Mouse (Mus musculus) retina, postnatal 1 day (tissue): ENCODE results near the gene Tmprss3.

Source experiments
- DNase-seq: peaks from one replicate; pipeline ENCODE4 v3.0.0-alpha.2; 2012

Gene Tmprss3

DNA sequence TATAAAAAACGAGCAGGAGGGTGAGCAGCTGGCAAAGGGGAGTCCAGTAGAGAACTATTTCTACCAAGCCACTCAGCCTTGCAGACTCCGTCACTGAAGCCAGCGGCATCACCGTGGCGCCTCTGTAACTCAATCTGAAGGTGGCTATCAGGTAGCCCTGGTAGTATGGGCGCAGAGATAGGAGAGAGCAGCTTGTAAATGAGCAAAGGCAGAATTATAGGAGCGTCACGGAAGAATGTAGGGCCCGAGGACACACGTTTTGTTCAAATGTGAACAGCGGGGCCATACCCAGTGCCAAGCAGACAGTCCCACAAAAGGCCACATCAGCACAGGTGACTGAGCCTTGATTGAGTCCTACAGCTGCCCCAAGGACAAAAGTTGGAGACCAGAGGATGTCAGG is at the start of gene Tmprss3:
Gene Tmprss3 (minus strand): TSS at position 101 of the 400 bp plus-strand sequence.
- no peak for DNase-seq

DNA sequence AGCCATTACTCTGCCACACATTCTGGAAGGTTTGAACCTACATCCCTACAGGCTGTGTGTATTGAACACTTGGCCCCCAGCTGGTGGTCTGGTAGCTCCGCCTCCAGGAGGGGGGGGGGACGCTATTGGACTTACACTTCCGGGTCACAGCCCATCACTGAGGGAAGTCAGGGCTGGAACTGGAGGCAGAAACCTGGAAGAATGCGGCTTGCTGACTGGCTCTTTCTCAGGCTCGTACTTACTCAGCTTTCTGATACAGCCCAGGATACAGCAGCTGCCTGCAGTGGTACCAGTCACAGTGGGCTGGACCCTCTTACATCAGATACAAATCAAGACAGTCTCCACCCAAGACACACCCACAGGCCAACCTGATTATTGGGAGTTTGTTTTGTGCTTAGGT is 48.4 kb upstream of the Tmprss3 start:
- peak; percentile 15 for DNase-seq

DNA sequence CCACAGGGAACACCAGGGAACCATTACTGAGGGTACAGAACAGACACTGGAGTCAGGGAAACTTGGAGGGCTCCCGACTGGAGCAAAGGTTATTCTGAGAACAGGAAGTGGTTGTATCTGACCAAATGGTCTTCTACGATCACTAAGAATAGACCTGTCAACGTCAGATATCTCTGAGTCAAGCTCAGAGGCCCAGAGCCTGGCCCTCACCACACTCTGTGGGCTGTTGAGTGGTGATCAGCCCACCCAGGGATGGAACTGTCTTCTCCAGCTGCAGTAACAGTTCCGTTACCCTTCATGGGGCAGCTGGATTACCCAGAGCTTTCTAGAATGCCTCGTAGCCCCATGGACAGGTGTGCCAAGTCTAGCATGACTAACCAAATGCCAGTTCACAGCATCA is 46.5 kb upstream of the Tmprss3 start:
- no peak for DNase-seq

DNA sequence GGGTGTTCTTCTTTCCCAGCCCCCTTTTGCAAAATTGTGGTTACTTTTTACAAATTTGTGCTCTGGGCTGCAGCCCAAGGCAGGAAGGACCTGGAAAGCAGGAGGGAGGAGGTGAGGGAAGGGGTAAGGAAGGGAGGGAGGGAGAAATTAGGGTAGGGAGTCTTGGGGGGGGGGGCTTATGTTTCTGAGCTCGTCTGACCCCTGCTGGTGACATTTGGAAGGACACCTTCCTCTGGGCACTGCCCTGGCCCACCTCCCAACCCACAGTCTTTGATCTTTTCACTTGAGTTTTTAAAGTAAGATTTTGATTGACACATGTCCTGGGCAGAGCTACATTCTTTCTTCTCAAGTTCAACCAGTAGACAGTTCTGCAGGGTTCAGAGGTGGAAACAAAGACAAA is 44.0 kb upstream of the Tmprss3 start:
- peak; percentile 22 for DNase-seq

DNA sequence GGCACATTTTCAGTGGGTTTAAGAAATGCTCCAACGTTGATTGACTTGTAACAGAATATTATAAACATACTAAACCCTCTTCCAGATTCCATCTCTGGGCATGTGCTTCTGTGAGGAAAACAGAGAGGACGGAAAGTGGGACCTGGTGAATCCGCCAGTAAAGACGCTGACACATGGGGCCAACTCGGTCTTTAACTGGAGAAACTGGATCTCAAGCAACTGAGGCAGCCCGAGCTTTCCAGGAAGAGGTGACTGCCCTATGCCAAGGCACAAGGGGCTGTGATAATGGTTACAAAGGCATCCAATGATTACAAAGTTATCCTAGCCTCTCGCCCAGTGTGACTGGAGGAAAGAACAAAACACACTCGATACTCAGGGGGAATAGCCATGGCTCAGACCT is 42.4 kb upstream of the Tmprss3 start:
- DNase-seq = no peak

DNA sequence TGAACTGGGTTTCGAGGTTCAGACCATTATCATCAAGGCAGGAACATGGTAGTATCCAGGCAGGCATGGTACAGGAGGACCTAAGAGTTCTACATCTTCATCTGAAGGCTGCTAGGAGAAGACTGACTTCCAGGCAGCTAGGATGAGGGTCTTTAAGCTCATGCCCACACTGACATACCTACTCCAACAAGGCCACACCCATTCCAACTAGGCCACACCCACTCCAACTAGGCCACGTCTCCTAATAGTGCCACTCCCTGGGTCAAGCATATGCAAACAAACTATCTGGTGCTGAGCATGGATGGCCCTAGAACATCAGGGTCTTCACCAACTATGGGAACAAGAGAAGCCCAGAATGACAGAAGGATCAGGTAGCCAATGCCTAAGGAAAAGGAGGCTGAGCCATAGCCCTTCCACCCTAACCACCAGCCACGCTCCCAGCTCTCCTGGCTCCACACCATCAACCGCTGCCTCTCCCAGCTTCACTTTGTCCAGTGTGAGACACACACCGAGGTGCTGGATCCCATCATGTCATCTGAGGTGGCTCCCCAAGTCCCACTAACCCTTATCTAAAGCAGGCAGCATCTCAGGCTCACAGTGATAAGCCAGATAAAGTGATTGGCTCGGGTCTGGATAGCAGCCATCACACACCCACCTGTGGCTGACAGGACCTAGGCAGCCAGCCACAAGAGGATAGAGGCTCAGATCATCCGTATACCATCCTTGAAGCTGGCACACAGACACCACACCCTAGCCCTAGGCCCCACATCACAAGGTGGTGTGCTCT is 39.6 kb upstream of the Tmprss3 start:
- no peak for DNase-seq

DNA sequence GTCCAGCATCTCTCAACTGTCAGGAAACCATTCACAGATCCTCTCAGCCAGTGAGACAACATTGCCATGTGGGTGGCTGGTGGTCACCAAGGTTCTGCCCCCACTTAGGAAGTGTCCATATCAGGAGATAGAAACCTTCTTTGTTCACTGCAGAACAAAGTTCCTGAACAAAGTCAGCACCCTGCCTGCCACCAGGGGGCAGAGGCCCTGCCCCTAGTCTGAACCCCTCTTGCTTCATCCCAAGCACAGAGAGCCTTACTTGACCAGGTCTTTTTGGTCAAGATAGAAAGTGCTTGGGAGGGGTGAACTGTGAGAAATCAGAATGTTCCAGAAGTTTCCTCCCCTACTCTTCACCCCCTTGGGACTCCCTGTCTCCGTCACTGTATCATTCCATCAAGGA is 37.1 kb upstream of the Tmprss3 start:
- no peak for DNase-seq

DNA sequence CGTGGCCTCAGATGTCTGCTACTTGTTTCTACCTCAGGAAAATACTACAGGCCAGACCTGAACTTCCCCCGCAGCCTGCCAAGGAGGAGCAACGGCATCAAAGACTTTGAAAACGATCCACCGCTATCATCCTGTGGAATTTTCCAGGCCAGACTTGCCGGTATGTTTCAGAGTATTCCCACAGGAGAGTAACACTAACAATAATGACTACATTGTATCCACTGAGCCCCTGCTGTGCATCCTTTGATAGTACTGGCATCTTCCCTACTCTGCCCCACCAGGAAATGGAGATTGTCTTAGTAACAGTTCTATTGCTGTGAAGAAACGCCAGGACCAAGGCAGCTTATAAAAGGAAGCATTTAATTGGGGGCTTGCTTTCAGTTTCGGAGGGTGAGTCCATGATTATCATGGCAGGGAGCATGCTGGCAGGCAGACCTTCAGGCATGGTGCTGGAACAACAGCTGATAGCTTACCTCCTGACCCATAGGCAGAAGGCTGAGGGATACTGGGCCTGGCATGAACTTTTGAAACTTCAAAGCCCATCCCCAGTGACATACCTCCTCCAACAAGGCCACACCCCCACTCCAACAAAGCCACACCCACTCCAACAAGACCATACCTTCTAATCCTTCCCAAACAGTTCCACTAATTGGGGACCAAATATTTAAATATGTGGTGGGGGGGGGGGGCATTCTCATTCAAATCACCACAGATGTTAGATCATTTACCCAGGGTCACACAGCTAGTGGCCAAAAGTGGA is 33.7 kb upstream of the Tmprss3 start:
- peak; percentile 48 for DNase-seq

DNA sequence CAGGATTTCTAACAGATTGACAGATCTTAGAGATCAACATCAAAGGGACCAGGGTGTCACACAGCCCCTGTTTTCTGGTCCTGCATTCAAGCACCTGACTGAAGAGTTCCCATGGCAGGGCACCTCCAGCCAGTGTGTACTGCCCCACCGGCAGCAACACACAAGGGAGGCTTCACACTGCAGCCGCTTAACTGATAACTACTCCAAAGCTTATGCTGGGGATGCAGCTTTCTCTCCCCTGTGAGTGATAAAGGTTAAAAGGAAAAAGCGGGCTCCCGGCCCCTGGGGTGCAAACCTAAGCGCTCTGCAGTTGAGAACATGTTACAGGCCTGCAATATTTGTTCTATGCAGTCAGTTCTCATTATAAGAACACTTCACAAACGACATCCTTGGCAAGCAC is 33.0 kb upstream of the Tmprss3 start:
- DNase-seq = no peak

DNA sequence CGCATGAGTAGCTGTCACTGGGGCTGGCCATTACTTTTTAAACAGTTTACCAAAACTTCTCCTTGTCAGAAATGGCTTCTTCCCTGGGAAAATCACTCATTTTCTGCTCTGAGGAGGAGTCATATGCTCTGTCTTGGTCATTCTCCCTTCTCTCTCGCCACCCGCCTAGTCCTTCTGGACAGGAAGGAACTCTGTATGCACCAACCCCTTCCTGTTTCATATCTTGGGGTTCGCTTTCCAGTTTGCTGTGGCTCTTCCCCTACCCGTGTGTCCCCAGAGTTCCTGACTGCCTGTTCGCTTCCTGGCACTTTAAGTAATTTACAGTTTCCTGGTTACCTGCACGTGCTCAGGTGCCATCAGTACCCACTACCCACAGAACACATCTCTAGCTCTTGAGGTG is 28.2 kb upstream of the Tmprss3 start:
- DNase-seq = no peak

DNA sequence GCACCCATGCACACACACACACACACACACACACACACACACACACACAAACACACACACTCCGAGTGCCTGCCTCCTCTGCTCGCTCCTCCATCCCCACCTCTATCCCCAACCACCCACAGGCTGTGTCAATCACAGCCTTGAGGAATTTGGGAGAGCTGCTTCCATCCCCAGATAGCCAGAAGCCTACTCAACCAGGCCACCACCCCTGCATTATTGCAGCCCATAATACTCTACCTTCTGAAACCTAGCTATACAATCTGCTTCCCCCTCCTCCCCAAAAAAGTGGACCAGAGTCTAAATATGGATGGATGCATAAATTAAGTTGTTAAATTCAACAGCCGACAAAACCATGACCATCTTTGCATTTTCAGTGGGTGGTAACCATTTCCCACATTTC is 27.6 kb upstream of the Tmprss3 start:
- no peak for DNase-seq

DNA sequence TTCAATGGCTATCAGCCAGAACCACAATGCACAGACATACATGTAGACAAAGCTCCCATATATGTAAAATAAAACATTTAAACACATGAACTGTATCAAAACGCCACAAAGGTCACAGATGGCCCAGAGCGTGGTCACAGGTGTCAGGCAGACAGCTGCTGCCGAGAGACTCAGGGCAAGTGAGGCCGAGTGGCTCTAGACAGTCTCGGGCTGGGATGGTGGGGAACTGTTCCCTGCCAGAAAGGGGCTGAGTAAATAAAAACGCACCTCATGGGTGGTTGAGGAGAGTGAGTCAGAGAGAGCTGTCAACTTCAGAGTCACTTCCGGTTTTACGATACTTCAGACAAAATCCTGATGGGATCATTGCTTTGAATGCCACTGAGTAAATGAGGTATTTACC is 25.8 kb upstream of the Tmprss3 start:
- no peak for DNase-seq

DNA sequence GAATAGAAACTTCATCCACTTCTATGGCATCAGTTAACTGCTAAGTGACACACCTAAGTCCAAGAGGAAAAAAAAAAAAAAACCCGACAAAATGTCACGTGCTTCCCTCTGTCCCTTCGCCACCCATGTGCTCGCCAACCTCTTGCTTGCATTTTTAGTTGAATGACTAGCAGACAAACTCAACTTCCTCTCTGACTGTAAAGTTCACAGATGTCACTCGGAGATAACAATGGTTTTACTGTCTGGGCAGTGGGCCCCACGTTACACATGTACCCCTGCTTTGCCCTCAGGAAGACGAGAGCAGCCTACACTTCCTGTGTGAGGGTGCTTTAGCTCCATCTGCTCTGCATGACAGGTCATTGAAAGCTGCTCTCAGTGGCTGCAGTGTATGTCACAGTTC is 25.1 kb upstream of the Tmprss3 start:
- DNase-seq = no peak

DNA sequence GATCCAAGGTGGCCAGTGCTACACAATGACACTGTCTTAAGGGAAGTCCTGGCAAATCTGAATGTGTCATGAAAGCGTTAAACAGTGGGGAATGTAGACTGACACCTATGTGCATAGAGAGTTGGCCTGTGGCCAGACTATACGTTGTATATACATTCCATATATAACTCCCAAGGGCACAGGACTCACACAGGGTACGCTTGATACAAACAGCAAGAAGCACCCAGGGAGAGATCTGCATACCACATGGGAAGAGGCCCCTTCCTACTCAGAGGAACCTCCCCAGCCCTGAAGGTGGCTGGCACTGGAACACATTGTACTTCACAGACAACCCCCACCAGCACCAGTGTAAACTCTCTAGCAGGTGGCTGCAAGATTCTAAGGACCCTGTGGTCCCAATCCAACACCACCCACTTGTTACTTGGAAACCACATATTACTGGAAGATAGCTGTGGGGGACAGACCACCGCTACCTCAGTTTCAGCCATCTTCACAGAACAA is 24.1 kb upstream of the Tmprss3 start:
- no peak for DNase-seq

DNA sequence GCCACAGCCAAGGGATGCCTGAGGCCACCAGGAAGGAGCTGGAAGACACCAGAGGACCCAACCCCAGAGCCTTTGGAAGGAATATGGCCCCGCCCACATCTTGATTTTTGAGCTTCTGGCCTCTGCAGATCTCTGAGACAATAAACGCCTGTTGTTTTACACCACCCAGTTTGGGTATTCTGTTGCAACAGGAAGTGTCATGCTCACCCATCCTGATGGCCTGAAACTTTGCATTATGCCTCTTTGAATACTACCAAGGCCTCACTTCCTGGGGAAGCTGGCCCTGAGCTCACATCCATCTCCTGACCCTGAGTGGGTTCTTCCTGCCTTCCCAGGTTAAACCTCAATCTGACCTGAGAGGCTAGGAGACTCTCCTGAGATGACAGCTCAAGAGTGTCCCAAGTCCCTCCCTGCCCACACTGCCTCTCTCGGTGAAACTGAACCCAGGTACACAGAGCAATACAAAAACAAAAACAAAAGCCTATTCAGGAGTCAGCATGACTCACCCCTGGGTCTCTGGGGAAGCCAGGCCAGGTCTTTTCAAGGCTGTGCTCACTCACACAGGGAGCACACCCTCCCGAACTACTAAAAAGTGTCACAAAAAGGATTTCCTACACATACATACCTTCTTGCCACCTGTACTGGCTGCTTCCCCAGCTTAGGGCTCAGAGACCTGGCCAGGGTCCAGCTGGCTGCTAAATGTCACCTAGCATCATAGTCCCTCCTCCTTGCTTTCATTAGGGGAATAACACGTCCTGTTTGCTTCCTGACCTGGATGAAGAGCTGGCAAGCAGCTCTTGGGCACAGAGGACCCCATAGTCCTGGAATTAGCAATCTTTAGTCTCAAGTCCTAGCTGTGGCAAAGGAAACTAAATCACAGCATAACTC is 17.5 kb upstream of the Tmprss3 start:
- DNase-seq = no peak

DNA sequence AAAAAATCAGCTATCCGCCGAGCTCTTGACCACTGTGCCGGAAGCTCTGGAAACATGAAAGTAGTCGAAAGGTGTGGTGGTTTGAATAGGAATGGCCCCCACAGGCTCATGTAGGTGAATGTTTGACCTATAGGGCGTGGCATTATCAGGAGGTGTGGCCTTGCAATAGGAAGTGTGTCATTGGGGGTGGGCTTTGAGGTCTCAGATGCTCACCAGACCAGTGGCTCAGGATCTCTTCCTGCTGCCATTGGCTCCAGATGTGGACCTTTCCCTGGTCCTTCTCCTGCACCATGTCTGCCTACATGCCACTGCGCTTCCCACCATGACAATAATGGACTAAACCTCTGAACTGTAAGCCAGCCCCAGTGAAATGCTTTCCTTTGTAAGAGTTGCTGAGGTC is 13.1 kb upstream of the Tmprss3 start:
- no peak for DNase-seq

DNA sequence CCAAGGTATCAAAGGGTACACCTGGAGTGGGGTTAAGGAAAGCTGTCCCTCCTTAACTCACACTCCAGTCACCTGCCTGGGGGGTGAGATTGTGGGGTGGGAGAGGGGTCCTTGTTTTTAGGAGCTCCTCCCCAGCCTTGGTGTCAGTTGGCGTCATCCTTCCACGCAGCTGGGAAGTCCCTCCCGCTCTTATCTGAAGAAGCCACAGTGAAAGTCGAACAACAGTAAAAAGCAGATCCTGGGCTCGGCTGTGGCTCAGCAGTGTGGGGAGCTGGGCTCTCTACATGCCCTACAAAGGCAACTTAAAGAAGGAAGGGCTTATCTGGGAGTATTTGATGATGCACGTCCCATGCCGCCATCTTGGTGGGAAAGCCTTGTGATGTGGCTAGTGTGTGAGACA is 11.5 kb upstream of the Tmprss3 start:
- DNase-seq = no peak

DNA sequence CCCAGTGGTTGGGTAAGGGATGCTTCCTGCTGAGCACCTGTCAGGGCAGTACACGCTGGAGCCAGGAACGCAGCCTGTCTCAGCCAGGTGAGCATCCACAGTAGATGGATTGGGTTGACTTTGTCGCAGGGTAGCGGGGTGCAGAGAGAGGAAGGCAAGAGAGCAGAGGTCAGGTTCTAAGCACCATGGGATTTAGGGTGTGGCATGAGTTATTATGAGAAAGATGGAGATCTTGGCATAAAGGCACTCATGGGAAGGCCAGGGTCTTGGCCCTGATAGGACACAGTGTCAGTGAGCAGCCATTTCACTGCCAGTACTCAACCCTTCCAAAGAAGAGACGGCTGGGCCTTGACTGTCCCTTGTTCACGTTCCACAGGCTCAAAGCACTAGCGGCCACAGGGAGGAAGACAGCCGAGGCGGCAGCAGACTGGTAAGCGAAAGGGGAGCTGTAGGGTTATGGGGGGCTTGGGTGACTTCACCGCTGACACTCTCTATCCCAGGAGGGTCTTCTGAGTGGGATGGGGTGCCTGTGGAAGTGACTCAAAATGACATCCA is 10.7 kb upstream of the Tmprss3 start:
- DNase-seq = no peak

DNA sequence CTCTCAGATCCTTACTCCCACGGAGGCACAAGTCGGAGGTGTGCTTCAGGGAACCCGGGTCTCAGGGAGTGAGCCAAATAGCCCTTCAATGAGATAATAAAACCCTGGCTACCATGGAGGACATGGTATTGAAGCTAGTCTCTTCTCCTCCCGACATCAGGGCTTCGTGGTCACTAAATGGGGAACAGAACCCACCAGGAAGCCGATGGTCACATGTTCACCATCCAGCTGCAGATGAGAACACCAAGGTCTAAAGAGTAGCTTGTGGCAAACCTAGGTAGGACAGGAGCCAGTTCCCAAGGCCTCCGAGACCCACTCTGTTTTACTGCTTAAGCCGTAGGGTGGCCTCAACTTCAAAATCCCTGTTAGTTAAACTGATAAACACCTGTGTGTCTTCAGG is 9.9 kb upstream of the Tmprss3 start:
- DNase-seq = no peak

DNA sequence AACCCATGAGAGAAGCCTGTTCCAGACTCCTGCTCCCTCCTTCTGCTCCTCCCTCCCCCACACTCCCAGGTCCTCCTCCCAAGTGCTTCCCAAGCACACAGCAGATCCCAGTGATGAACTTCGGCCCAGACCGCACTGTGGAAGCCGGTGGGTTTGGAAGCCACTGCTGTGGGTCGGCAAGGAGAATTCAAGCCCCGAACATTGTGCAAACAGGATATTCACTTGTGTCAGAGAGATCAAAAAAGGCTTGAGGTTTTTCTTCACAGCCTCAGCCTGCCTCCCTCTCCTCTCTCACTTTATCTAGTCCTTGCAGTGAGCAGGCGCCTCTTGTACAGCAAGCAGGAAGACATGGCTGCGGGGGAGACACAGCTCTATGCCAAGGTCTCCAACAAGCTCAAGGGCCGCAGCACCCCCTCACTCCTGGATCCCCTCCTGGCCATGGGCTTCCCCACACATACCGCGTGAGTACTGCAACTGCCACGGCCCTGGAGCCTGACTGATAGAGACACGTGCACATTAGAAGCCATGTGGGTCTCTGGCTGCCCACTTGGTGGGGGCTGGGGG is 9.1 kb upstream of the Tmprss3 start, which contains the start of gene Ubash3a:
Gene Ubash3a (plus strand): TSS at position 103 of the 564 bp plus-strand sequence.
- DNase-seq = no peak

DNA sequence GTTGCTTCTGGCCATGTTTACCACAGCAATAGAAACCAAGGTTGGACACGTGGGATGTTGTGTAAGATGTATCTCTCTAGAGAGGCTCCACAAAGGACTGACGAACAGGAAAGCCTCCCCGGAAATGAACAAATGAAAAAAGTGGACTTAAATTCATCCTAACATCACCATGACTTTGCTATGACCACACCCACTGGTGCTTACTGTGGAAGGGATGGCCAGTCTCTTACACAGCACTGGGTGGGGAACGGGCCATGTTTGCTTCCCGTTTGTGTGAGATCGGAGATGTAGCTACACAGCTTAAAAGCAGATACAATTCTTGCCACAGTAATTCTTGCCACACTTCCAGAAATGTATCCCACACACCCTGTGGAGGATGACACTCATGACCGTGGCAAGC is 2.5 kb downstream of the Tmprss3 start:
- DNase-seq = no peak

DNA sequence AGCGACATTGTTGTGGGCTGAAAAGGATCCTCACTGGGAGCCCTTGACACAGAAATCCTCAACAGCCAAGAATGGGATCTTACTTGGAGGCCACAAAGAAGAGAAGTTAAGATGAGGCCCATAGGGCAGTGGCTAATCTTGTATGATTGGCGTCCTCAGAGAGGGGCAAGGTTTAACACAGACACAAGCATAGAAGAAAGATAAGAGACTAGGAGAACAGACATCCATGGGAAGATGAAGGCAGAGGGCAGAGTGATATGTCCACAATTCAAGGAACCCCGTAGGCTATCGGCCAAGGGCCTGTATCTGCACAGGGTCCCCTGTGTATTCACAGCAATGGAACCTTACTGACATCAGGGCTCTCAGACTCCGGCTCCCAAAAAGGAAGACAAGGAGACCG is 3.6 kb downstream of the Tmprss3 start:
- no peak for DNase-seq

DNA sequence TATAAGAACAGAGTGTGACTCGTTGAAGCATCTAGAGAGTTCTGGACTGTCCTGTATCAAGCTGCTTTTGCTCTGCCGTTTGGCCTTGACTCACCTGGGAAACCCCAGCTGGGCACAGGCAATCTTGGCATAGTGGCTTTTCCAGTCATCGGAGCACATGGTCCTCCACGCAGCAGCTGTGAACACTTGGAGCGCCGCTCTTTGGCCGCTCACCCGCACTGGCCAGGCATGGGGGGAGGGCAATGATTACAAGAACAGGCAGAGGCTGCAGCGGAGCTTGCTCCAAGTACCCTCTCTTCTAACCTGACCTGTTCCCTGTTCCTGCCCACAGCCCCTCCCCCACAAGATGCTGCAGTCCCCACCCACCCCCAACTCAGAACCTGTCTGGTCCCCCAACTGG is 5.4 kb downstream of the Tmprss3 start:
- no peak for DNase-seq
